Mouse (Mus musculus) lung, postnatal 0 days (tissue): ENCODE data around the gene Susd6.

ENCODE experiments used
- CTCF ChIP-seq: IDR thresholded peaks from 2 replicates; pipeline ENCODE4 v1.5.1; 2016; ENCODE audit warnings: antibody characterized with exemption, mild to moderate bottlenecking
- EP300 ChIP-seq: IDR thresholded peaks from 2 replicates; pipeline ENCODE4 v1.6.1; 2016; ENCODE audit warnings: antibody characterized with exemption, mild to moderate bottlenecking, control low read depth

- no peak for TF ChIP-seq CTCF
- no peak for TF ChIP-seq EP300
These were observed 9.8 kb downstream of the Susd6 start for GRCm38 (mm10) chr12:80800156-80800555.
